Mouse (Mus musculus): ENCODE measurements around the gene Rab11fip5. TPM values are rescaled to one million over a fixed set of nuclear protein-coding genes. Genes with fewer than 3 reads are reported as not detected.

Rab11fip5 gene
- total RNA-seq, 2 experiments from 2014 or later, result 53.9 to 54.0 TPM

DNA sequence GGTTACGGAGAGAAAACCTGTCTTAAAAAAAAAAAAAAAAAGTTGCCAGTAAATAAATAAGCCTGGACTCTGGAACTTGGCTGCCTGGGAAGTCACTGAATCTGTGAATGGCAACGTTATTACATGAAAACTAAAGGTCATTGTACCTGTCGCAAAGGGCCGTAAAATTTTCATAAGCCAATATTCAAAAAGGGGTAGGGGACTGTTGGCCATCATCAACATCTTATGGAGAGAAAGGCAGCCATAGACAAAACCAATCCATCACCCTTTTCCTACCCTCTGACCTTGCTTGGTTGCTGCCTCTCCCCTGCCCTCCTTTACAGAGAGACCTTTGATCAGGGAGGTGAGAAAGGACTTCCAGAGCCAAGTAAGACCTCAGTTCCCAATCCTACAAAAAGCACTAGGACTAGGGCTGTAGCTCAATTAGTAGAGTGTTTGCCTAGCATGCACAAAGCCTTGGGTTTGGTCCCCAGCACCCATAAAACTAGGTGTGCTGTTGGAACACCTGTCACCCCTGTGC, 44.7 kb downstream of the Rab11fip5 start:
- no peak for DNase-seq
- intact Hi-C loops (cut with DNase I), result loop anchor here (5.0 kb wide), 2 partner anchors 67 to 167 kb away; no protein-coding TSS in a partner anchor

DNA sequence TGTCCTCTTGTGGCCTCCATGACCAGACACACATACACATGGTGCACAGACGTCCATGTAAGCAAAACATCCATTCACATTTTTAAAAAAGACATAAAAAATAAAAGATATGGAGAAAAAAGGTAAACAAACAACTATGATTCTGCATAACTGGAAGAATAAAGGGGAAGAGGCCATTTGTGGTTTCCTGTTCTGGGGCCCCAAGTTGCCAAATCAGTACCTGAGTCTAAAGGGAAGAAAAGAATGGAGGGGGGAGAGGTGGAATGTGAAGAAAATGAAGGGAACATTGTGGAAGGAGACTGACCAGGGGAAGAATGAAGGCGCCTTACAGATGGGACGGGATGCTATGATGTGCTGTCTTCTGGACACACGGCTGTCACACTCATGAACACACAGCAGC, 47.9 kb downstream of the Rab11fip5 start:
- intact Hi-C loops (cut with DNase I), result no loop called here
- DNase-seq, result no peak

DNA sequence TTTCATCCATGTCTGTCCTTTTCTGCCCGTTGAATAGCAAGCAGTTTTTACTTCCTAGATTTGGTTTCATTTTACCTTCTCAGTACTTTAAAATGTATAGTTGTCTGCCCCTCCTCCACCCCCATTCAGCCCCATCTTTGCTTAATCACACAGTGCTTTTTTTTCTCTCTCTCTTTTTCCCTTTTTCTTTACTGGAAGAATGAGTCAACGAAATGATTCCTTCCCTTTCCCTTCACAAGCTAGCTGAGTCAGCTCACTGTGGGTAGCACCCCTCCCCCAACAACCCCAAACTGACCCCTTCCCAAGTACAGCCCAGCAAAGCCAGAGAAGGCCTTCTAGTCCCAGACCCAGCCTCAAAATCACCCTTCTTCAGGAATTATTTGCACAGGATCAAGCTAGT, 49.3 kb downstream of the Rab11fip5 start:
- intact Hi-C loops (cut with DNase I), result no loop called here
- DNase-seq, result no peak

DNA sequence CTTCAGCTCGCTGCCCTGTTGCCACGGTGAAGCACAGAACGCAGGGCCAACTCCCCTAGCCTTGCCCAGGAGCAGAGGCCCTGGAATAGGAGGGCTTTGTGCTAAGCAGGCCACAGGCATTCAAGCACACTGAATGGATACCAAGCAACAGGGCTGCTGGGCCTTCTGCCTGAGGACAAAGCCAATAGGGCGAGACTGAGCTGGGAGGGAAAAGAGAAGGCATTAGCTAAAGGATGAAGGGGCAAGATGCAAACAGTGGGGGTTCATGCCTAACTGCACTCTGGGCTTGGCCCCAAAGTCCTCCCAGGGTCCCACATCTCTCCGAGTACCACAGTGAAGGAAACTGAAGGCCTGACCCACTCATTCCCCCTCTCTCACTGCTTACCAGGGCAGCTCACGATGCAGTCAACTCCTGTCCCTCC, 54.0 kb downstream of the Rab11fip5 start:
- intact Hi-C loops (cut with DNase I), result no loop called here
- no peak for DNase-seq

DNA sequence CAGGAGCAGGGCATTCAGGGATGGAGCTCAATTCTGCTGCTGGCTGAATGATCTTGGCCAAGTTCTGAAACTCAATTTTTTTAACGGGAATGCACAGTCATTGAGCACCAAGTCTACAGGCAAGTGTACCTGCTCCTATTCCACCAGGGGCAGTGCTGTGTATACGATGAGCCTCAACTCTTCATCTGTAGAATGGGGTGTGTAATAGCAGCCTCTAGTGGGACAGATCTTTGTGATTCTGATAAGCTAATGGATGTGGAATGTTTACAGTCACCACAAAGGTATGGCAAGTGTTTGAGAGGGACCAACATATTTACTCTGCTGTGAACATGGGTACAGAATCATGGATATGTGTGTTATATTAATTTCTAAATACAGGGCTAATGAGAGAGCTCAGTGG, 58.2 kb downstream of the Rab11fip5 start:
- intact Hi-C loops (cut with DNase I), result no loop called here
- DNase-seq, result no peak

DNA sequence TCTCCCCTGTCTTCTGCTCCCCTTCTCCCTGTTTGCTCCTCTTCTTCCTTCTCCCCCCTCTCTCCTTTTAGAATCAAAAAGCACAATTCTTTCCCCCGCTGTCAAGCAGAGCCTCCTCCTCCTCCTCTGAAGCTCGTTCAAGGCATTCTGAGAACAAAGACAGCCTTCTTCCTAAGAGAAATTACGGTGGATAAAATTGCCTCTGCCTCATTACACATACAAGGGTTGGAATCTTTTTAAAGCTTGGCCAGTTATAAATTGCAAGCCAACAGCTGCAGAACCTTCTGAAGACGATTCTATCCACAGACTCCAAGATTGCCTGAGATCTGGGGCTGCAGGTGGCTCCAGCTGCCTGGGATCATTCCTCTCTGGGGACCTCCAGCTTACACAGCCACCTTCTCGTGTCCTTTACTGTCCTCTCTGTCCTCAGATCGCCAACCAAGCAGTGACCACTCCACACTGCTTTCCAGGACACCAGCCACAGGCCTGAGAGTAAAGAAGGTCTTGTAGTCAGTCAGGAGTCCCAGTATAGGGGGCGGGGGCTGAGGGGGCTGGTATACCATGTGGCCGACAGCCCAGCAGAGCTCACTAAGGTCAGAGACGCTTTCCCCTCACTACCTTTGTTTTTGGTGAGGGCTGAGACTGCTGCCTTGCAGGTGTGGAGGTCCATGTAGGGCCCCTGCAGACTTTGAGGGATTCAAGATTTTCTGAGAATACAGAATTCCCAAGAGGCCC, 60.2 kb downstream of the Rab11fip5 start:
- no peak for DNase-seq
- intact Hi-C loops (cut with DNase I), result no loop called here

DNA sequence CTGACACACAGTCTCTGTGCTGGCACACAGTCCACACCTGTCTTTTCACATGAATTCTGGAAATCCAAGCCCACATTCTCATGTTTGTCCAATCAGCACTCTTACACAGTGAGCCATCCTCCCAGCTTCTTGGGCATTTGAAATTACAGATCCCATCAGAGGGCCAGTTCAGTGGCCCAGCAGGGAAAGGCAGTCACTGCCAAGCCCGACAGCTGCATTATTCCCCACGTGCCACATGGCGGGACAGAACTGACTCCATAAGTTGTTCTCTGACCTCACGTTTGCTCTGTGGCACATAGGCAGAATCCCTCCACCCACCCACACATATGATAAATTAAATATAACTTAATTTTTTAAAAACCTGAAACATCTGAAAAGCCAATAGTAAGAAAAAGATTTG, 66.5 kb downstream of the Rab11fip5 start:
- intact Hi-C loops (cut with DNase I), result no loop called here

DNA sequence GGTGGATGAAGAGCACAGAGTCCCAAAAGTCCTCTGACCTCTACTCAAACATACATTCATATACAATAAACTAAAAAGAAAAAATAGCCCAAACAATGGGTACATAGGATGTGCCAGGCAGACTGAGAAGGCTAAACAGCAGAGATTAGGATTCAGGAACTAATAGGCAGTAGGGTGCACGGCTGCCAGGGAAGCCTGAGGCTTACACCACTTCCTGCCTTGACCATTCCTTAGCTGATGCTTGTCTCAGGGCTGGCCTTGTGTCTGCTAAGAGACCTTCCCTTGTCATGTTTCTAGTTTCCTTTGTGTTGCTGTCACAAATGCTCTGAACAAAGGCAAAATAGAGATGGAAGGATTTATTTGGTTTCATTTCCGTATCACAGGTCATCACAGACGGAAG, 68.1 kb downstream of the Rab11fip5 start:
- no peak for DNase-seq
- intact Hi-C loops (cut with DNase I), result no loop called here

More for the DNA sequence above, 66.5 kb downstream of the Rab11fip5 start:
- no peak for DNase-seq

DNA sequence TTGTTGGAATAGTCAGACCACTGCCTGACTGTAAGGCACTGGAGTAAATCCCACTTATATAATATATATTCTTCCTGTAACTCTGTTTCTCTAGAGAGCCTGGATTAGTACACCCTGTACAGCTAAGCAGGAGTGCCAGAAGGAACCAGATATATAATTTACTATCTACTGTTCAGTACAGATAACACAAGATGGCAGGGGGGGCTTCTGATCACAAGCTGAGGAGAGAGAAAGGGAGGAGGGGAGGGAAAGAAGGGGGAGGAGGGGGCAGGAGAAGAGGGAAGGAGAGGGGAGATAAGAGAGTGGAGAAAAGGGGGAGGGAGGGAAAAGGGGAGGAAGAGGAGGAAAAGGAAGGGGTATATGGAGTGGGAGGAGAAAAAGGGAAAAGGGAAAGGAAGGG, 68.6 kb downstream of the Rab11fip5 start:
- intact Hi-C loops (cut with DNase I), result no loop called here
- no peak for DNase-seq

DNA sequence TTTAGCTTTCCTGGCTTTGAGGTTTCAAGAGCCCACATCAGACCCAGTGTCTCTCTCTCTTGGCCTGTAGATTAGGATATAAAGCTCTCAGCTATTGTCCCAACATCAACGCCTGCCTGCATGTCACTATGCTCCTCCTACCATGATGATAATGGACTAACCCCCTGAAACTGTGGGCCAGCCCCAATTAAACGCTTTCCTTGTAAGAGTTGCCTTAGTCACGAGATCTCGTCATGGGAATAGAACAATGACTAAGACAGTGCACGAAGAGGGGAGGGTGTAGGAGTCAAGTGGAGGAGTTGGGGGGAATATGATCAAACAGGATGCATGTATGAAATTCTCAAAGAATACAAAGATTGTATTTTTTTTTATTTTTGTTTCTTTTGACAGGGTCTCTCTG, 69.5 kb downstream of the Rab11fip5 start:
- intact Hi-C loops (cut with DNase I), result no loop called here
- DNase-seq, result no peak

DNA sequence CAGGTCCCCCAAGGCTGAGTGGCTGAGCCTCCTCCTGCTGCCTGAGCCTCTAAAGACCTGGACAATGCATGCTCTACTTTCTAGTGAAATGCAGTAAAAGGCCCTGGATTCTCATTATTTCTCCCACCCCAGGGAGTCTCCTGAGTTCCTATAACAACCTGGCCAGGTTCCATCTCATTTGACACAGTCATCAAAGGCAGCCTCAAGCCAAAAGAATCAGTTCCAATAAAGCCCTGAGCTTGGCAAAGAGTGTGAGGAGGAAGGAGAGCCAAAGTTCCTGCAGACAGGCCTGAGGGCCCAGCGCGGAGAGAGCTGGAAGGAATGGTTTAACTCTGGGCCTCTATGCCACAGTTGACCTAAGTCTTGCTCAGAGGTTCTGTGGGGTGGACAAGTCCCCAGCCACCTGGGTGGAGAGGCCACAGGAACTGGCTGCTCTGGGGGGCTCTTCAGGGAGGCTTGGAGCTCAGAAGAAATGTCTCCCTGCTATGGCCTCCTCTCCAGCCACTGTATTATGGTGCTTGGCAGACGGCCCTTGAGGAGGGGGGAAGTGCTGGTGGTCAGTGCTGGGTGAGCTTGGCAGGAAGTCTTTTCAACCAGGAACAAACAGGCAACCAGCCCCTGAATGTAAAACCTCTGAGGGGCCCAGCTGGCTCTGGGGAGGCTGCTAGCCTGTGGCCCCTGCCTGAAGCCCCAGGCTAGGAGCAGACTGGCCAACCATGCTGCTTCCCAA, 71.9 kb downstream of the Rab11fip5 start:
- intact Hi-C loops (cut with DNase I), result no loop called here
- peak; percentile 32 to 67 for DNase-seq

DNA sequence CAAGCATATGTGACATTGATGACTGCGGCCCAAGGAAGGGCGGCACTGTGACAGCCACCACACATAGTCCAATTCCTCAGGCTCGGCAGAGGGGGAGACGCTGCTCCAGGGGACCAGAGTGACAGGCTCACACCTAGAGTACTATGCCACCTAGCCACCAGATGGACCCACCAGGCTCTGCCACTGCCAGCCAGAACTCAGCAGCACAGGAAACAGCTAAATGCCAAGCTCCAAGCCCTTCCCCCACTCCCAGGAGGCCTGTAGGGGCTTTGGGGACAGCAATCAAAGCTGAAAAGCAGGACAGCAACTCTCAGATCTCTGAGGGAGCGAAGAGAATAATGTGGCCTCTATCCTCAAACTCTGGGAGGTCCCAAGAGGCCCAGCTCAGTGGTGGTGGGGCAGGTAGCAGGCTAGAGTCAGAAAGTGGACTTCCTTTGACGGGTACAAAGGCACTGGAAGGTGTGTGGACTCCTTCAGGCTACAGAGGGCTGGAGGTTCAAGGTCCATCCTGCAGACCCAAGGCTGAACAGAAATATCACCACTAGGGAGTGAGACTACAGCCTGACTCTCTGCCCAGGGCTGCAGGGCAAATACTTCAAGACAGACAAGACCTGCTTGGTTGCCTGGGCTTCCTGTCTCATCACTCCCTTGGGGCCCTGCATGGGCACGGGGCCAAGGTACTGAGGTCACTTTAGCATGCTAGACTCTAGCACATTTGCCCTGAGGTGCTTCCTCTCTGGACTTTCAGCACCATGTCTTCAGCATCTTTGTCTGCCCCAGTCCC, 78.9 kb downstream of the Rab11fip5 start:
- intact Hi-C loops (cut with DNase I), result no loop called here

DNA sequence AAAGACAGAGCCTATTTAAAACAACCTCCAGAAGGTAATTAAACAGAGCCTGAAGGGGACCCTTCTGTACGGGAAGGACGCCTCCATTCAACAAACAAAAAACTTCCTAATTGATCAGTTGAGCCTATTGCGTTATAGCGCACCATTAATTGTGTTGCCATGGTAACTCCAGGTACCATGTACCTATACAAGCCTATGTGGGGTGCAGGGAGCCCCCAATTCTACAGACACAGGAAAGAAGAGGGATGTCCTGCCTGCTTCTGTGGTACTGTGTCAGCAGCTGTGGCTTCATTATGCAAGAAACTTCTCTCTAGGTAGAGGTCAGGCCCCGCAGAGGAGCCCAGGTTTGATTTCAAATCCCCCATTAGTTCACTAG, 80.4 kb downstream of the Rab11fip5 start:
- DNase-seq, result no peak
- intact Hi-C loops (cut with DNase I), result no loop called here

More for the DNA sequence above, 78.9 kb downstream of the Rab11fip5 start:
- DNase-seq, result peak; percentile 55 to 69

DNA sequence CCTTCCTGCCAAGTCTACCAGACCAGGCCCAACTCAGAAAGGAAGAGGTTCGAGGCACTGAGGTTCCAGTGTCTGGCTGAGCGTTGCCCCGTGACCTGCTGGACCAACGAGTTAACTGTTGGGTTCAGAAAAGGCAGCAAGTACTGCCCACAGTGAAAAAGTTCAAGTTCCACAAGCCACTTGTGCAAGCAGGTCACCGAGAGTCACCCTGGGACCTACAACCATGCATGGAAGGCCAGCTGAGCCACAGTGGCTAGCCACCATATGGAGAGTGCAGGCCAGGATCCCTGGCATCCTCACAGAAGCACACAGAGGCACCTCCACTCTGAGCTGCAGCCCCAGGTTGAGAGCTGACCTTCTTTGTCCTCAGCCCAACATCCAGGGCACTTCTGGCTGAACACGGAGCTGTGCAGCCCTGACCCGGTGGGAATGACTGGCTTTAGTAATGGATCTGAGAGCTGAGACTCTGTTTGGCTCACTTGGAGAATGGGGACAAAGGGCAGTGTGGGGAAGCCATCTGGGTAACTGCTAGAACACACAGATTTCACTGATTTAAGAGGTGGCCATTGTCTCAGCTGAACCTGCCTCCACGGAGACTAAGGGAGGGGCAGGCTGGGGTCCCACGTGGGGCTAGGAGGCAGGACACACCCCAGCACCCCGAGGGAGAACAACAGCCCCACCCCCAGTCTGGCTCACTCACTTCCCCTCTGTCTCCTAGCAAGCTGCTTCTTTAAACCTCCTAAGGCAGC, 81.0 kb downstream of the Rab11fip5 start:
- intact Hi-C loops (cut with DNase I), result no loop called here
- peak in 1 of 2 experiments; percentile 16 for DNase-seq

DNA sequence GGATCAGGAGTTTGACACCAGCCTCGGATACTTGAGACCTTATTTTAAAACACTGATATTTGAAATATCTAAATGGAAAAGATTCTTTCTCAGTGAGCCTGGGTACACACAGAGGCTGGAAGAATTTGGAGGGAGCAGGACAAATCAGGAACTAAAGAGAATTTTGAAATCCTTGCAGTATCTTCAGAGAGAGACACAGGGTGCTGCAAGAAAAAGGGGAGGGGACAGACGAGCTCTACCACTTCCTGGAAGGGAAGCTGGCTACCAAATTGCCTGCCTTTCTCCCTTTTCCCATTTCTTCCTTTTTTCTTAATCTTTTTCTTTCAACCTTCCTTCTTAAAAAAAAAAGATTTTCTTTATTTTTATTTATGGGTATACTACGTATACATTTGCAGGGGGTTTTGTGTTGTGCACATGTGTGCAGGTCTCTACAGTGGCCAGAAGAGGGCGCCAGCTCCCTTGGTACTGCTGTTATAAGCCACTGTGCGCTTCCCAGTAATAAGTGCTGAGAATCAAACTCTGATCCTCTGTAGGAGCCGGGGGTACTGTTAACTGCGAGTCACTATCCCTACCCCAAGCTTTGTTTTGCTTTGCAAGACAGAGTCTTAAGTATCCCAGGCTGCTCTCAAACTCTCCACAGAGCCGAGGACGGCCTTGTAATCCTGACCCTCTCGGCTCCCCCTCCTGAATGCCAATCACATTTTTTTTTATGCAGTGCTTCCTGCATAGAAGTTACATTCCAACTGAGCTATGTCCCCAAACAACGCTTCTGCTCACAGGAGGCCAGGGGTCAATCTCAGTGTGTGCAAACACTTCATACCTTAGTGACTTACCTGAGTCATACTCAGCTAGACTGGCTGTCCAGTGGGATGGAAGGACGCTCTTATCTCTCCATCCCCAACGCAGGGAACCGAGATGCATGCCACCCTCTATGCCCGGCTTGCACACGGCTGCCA, 83.3 kb downstream of the Rab11fip5 start:
- DNase-seq, result no peak
- intact Hi-C loops (cut with DNase I), result no loop called here

DNA sequence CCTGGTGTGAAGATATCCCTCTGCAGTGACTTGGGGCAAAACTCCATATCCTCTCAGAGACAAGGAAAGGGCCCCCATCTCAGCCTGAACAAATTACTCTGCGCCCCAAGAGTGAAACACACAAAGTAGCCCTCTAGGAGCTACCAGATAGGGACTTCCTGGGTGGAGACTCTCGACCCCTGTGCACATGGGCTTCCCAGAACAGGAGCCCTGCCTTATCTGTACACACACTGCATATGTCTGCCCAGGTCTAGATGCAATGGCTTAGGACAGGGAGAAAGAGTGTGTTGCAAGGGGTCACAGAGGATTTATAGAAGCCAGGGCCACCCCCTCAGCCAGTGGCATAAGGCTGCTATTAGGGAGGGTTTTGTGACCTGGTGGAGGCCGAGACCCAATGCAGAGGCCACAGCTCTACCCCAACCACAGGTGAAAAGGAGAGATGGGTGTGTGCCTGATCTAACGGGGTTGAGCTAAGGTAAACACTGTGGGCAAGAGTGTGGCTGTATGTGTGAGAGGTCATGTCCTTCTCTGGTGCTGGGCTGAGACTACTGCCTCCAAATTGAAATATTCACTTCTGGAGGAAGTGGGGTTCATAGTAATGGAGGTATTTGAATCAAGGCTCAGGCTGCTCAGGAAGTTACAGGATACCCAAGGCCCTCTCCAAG, 86.1 kb downstream of the Rab11fip5 start:
- no peak for DNase-seq
- intact Hi-C loops (cut with DNase I), result no loop called here

DNA sequence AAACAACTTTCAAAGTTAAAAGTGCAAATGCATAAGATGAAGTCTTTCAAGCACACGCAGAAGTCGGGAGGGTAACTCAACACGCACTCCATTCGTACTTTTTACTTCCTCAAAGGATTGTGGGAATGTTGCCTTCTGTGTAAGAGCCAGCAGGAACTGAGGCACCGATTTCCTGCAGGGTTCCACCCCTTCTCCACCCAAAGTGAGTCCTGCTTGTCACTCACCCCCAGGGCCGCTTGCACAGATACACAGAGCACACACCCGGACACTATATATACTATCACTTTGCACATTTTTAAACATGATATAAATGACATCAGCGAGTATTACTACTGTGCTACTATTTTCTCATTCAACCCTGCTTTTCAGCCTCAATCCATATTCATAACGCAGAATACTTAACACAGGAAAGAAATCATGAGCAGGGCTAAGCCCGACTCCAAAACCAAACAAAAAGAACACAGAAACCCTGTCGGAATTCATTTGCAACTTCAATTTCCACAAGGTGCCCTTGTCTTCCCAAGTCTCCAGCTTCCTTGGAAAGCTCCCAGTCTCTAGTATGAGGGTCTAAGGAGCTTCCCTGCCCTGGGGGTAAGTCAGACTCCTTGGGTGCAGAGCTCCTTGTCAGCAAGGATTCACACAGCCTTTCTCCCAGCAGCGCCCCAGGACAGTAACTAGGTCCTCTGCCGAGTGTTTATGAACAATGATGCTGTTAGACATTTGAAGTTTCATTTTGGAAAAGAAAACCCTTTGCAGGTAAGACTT, 88.0 kb downstream of the Rab11fip5 start:
- no peak for DNase-seq
- intact Hi-C loops (cut with DNase I), result no loop called here

All from heart, postnatal 14 days (tissue).